Mouse (Mus musculus) left cerebral cortex, postnatal 14 days (tissue): Measurements from ENCODE around the gene Sec24c. TPM values are rescaled to one million over a fixed set of nuclear protein-coding genes. Genes with fewer than 3 reads are reported as not detected.
"Not testable (repeated sequence)": the region's sequence is repeated elsewhere in the genome, so short reads cannot be mapped to it uniquely, and the experiment has no call there.

Source experiments
- DNase-seq, 2 experiments: peaks; one replicate each; pipeline ENCODE4 v3.0.0; 2021 to 2022; ENCODE audit warnings: low spot score in 2 of 2, mixed read lengths in 1 of 2
- intact Hi-C: fragments of 180-260 bp; cut with DNase I; formaldehyde crosslinking; loops from one replicate; pipeline ENCODE4 v1.15.1; 2025
- total RNA-seq, 2 experiments: library from RNA; stranded (reverse); gene quantifications; 2 replicates each; pipeline ENCODE4 v1.2.3; 2021

Sec24c gene
- total RNA-seq, 2 experiments from 2014 or later: 87.8 to 109 TPM

GRCm38 (mm10) chr14:20694185-20694883 is 20.2 kb downstream of the Sec24c start:
- intact Hi-C loops: no loop called here
- peak in 1 of 2 experiments; percentile 41 for DNase-seq

- peak; percentile 84 to 85 for DNase-seq
- intact Hi-C loops: no loop called here
These were observed 21.0 kb downstream of the Sec24c start, which contains the start of gene Fut11 for GRCm38 (mm10) chr14:20694884-20695760. Gene Fut11, plus strand, starts transcription at chr14:20694968.

- DNase-seq: no peak
- intact Hi-C loops: no loop called here
These were observed 21.8 kb downstream of the Sec24c start for GRCm38 (mm10) chr14:20695761-20696520.

DNA sequence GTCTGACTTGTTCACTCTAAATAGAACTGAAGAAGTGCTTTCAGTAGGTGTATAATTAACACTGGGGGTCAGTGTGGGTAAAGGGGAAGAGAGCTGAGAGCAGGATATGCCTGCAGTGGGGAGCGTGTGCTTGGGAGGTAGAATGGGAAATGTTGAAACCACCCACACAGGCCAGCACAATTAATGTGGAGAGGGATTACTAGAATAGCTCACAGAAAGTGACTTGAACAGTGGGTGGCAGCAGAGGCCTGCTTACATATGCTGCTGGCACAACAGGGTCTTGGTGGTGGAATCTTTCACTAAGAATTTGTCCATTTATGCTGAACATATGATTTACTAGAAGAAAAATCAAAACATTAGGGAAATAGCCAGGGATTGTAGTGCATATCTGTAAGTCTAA is 22.9 kb downstream of the Sec24c start:
- intact Hi-C loops: no loop called here

GRCm38 (mm10) chr14:20698515-20698914 is 24.4 kb downstream of the Sec24c start:
- DNase-seq: no peak
- intact Hi-C loops: no loop called here

More for the DNA sequence above, 22.9 kb downstream of the Sec24c start:
- peak; percentile 72 to 86 for DNase-seq

- intact Hi-C loops: no loop called here
- DNase-seq: no peak
These were observed 26.3 kb downstream of the Sec24c start for GRCm38 (mm10) chr14:20700362-20700761.

- DNase-seq: no peak
- intact Hi-C loops: no loop called here
These were observed 27.4 kb downstream of the Sec24c start for GRCm38 (mm10) chr14:20701554-20701953.

DNA sequence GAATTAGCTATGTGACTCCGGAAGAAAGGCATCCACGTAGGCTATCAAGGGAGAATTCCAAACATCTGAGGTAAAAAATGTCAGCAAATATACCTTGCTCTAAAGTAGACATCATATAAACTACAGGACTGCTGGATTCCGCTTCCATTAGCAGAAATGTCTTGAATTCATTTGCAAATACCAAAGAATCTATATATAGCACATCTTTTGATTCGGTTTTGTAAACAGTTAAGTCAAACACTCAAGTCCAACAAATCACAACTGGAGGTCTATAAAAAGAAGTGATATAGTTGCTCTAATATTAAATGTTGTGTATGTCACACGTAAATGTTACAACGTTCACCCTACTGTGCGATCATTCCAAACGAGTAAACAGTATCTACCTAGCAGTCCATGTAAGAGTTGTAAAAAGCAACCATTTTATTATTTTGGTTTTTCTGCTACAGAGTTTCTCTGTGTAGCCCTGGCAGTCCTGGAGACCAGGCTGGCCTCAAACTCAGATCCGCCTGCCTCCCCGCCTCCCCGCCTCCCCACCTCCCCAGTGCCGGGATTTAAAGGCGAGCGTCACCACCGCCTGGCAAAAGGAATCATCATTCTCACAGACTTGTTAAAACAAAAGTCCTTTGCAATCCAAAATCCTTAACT is 28.1 kb downstream of the Sec24c start:
- no peak for DNase-seq
- intact Hi-C loops: no loop called here

DNA sequence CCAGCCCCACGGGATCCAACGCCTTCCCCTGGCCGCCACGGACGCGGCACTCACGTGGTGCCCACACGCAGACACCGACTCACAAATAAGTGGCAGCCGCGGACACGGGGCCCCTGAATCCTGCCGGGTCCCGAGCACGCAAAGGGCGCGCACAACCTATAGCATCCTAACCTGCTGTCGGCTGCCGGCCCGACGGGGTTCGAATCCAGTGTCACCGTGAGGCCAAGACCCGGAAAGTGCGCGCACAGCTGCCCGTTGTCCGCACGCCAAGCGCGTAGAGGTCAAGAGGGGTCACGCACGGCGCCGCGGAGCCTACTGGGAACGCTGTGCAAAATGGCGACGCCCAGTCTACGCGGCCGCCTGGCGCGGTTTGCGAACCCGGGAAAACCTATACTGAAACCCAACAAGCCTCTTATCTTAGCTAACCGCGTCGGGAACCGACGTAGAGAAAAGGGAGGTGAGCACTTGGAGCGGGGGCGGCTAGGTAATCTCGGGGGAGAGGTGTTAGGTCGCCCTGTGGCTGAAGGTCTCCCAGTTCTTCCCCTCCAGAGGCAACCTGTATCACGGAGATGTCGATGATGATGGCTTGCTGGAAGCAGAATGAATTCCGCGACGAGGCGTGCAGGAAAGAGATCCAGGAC is 28.8 kb downstream of the Sec24c start, which contains the start of gene Chchd1:
TSS of gene Chchd1 (plus strand) at position 266 of the 641 bp plus-strand sequence.
- intact Hi-C loops: no loop called here
- DNase-seq: peak; percentile 91 to 92

DNA sequence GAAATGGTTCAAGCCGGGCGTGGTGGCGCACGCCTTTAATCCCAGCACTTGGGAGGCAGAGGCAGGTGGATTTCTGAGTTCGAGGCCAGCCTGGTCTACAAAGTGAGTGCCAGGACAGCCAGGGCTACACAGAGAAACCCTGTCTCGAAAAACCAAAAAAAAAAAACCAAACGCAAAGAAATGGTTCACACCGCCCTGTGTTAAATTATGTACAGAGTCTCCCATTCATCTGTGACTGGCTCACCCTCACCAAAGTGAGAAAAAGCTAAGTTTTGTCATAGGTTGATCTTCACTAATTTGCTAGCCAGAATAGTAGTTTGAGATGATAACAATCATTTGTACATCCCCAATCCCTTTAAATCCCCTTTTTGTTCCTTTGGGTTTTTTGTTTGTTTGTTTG is 29.4 kb downstream of the Sec24c start:
- intact Hi-C loops, DNase-seq: not testable (repeated sequence)

DNA sequence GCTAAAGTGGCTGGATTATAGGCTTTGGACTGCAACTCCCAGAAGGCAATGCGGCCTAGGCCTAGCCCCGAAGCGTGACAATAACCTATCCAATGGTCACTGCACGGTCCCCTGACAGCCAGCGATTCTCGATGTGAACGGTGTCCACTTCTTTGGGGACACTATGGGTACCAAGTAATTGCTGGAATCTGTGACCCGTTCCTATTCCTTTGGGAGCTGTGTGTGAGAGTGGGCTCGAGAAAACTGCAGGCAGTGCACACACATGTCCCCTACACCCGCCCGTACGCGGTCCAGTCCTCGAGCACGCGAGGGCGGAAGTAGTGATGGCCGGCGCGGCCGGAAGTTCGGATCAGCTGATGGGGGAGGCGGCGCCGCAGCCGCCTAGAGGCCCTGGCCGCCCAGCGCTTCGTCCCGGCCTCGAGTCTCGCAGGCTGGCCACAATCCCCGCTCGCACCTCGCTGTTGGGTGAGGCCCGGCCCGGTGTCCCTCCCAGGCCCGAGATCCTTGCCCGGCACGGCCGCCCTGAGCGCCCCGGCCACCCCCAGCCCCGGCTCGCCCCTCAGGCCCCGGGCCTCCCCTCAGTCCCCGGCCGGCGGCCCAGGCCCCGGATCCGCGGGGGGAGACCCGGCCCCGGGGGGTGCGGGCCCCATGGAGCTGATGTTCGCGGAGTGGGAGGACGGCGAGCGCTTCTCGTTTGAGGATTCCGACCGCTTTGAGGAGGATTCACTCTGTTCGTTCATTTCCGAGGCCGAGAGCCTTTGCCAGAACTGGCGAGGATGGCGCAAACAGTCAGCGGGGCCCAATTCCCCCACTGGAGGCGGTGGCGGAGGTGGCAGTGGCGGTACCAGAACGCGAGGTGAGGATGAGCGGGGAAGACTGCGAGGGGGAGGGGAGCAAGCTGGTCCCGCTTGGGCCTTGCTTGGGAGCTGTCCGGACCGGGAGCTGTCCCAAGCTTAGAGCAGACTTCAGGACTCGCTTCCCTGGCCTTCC is 33.4 kb downstream of the Sec24c start, which contains the start of gene Zswim8:
TSS of gene Zswim8 (plus strand) at position 352 of the 990 bp plus-strand sequence.
- DNase-seq: peak; percentile 87 to 88
- intact Hi-C loops: no loop called here

DNA sequence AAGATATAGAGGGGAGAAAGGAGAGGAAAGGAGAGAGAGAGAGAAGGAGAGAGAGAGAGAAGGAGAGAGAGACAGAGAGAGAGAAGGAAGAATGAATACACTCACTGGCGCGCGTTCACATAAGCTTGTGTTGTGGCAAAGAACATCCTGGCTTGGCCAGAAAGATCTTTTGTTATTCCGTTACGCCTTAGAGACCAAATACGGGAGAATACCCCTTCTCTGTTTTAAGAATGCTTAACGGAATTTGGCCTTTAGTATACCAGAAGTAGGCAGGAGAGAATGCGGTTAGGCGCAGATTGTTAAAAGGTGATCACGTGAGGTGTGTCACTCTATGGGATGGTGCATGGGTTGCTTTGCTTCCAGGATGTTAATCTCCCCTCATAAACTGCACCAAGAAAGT is 34.1 kb downstream of the Sec24c start:
- no peak for DNase-seq
- intact Hi-C loops: no loop called here

DNA sequence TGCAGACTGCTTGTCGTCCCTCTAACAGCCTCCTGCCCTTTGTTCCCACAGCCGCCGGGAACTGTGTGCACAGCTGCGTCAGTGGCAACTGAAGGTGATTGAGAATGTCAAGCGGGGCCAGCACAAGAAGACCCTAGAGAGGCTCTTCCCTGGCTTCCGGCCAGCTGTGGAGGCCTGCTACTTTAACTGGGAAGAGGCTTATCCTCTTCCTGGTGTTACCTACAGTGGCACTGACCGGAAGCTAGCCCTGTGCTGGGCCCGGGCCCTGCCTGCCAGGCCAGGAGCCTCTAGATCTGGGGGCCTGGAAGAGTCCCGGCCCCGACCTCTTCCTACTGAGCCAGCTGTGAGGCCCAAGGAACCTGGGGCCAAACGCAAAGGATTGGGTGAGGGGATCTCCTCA is 39.7 kb downstream of the Sec24c start:
- DNase-seq: no peak
- intact Hi-C loops: no loop called here

- intact Hi-C loops: no loop called here
- no peak for DNase-seq
These were observed 44.3 kb downstream of the Sec24c start for GRCm38 (mm10) chr14:20718443-20718842.

DNA sequence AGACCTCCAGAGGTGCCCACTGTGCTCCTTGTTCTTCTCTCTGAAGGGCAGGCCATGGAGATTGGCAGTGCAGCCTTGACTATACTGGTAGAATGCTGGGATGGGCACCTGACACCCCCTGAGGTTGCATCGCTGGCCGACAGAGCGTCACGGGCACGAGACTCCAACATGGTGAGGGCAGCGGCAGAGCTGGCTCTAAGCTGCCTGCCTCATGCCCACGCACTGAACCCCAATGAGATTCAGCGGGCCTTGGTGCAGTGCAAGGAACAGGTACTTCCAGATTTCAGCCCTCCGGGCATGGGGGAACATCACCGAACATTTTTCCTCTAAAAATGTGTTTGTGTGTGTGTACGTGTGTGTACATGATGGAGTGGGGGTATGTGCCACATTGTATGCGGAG is 45.7 kb downstream of the Sec24c start:
- intact Hi-C loops: loop anchor here (5.0 kb wide), 1 partner anchor 298 kb away; no protein-coding TSS in a partner anchor
- DNase-seq: no peak

- intact Hi-C loops: loop anchor here (5.0 kb wide), 1 partner anchor 296 kb away; no protein-coding TSS in a partner anchor
- DNase-seq: no peak
These were observed 47.3 kb downstream of the Sec24c start for GRCm38 (mm10) chr14:20721371-20721770.

DNA sequence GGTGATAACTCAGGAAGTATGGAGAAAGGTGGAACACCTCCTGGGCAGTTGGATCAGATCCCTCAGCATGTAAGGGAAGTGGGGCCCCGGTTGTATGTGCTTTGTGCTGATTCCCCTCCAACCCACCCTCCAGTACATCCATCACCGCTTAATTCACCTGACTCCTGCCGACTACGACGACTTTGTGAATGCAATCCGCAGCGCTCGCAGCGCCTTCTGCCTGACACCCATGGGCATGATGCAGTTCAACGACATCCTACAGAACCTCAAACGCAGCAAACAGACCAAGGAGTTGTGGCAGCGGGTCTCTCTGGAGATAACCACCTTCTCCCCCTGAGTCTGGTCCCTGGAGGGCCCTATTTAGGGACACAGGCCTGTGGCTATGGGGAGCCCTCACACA is 48.9 kb downstream of the Sec24c start:
- intact Hi-C loops: loop anchor here (5.0 kb wide), 1 partner anchor 294 kb away; no protein-coding TSS in a partner anchor
- DNase-seq: no peak
